Mouse (Mus musculus) frontal cortex, adult 2 months (tissue): ENCODE data around the gene Smg9. TPM values are rescaled to one million over a fixed set of nuclear protein-coding genes. Genes with fewer than 3 reads are reported as not detected.

ENCODE experiments used
- DNase-seq, 2 experiments: peaks; one replicate each; pipeline ENCODE4 v3.0.0; 2022; ENCODE audit warnings: low spot score in 1 of 2; ENCODE audit errors: extremely low spot score in 1 of 2
- polyA plus RNA-seq: library from polyadenylated mRNA; depleted of rRNA; stranded (reverse); fragments of >200 nt; gene quantifications from 2 replicates; pipeline ENCODE4 v1.2.3, GENCODE M21; 2012; rRNA removed

The Smg9 gene
- polyA plus RNA-seq, 1 experiment = 78.1 TPM

GRCm38 (mm10) chr7:24470356-24470755, 70.9 kb downstream of the Smg9 start:
- DNase-seq = no peak

Other genes with a start within 250 kb of the Smg9 start
- 1.8 and 1.9 TPM in 2 replicates for gene Zfp114, start 224.6 kb upstream of the Smg9 start, polyA plus RNA-seq
- 3.9 and 4.4 TPM in 2 replicates for gene Zfp111, start 188.2 kb upstream of the Smg9 start, polyA plus RNA-seq
- gene Zfp109, start 162.1 kb upstream of the Smg9 start, polyA plus RNA-seq = 4.4 and 4.5 TPM in 2 replicates
- gene Zfp108, start 144.8 kb upstream of the Smg9 start, polyA plus RNA-seq = 4.7 and 5.7 TPM in 2 replicates
- gene Zfp93, start 129.2 kb upstream of the Smg9 start, polyA plus RNA-seq = 8.7 and 9.0 TPM in 2 replicates
- gene Zfp61, start 98.4 kb upstream of the Smg9 start, polyA plus RNA-seq = 27.5 and 28.7 TPM in 2 replicates
- gene Zfp94, start 83.0 kb upstream of the Smg9 start, polyA plus RNA-seq = 20.3 and 21.0 TPM in 2 replicates
- not detected in 2 replicates for gene Tescl, start 65.7 kb upstream of the Smg9 start, polyA plus RNA-seq
- 0.04 TPM in 1 of 2 replicates, not detected in the other for gene Lypd5, start 50.4 kb upstream of the Smg9 start, polyA plus RNA-seq
- 2.4 and 3.0 TPM in 2 replicates for gene Kcnn4, start 29.4 kb upstream of the Smg9 start, polyA plus RNA-seq
- 0.68 and 0.76 TPM in 2 replicates for gene Irgc1, start 52.7 kb downstream of the Smg9 start, polyA plus RNA-seq
- gene Plaur, start 62.9 kb downstream of the Smg9 start, polyA plus RNA-seq = 1.1 and 1.8 TPM in 2 replicates
- gene Cadm4, start 82.4 kb downstream of the Smg9 start, polyA plus RNA-seq = 225 and 258 TPM in 2 replicates
- gene Zfp428, start 107.4 kb downstream of the Smg9 start, polyA plus RNA-seq = 82.8 and 84.1 TPM in 2 replicates
- gene AC161166.1, start 112.8 kb downstream of the Smg9 start, polyA plus RNA-seq = not detected in 2 replicates
- gene Irgq, start 131.1 kb downstream of the Smg9 start, polyA plus RNA-seq = 46.3 and 46.7 TPM in 2 replicates
- gene Pinlyp, start 146.5 kb downstream of the Smg9 start, polyA plus RNA-seq = not detected in 2 replicates
- 48.8 and 49.0 TPM in 2 replicates for gene Xrcc1, start 146.7 kb downstream of the Smg9 start, polyA plus RNA-seq
- 14.9 and 17.2 TPM in 2 replicates for gene Ethe1, start 187.9 kb downstream of the Smg9 start, polyA plus RNA-seq
- gene Zfp575, start 188.0 kb downstream of the Smg9 start, polyA plus RNA-seq = 6.7 and 7.7 TPM in 2 replicates
- gene Phldb3, start 211.1 kb downstream of the Smg9 start, polyA plus RNA-seq = 0.08 and 0.12 TPM in 2 replicates
- not detected in 2 replicates for gene Lypd3, start 236.9 kb downstream of the Smg9 start, polyA plus RNA-seq